Mouse (Mus musculus) small intestine, adult 2 months (tissue): ENCODE measurements around the gene Arl16.

Source experiments
- CTCF ChIP-seq: fragments of 200-500 bp; IDR thresholded peaks from 2 replicates; pipeline ENCODE4 v1.5.1; 2012; ENCODE audit warnings: low read depth, mild to moderate bottlenecking, control low read depth, inconsistent platforms, low read length, moderate library complexity, mixed read lengths; ENCODE audit not compliant: insufficient replicate concordance, insufficient read length; ENCODE audit errors: extremely low read depth
- POLR2A ChIP-seq: fragments of 200-500 bp; IDR thresholded peaks from 2 replicates; pipeline ENCODE4 v1.6.1; 2012; ENCODE audit warnings: low read depth, mild to moderate bottlenecking, control low read depth, inconsistent platforms, low read length, moderate library complexity

GRCm38 (mm10) chr11:120489054-120489761 is 21.8 kb upstream of the Arl16 start:
- peak; percentile 71; the same call in 1 of the 2 replicates for TF ChIP-seq CTCF
- peak; percentile 44; the same call in 1 of the 2 replicates for TF ChIP-seq POLR2A
